Mouse (Mus musculus) CH12.LX (cell line): ENCODE measurements around the gene Dleu7. TPM values are rescaled to one million over a fixed set of nuclear protein-coding genes. Genes with fewer than 3 reads are reported as not detected.

Source experiments
- DNase-seq: peaks from one replicate; pipeline ENCODE4 v3.0.0-alpha.2; 2013; ENCODE audit errors: extremely low read depth
- H3K27ac ChIP-seq: 2 replicates; pipeline ENCODE4 v1.5.1; 2012; ENCODE audit warnings: low read depth, mild to moderate bottlenecking, control low read depth, moderate library complexity; ENCODE audit not compliant: insufficient read depth
- H3K27me3 ChIP-seq: replicated peaks from 2 replicates; pipeline ENCODE3; 2012; ENCODE audit warnings: inconsistent platforms
- H3K36me3 ChIP-seq, 2 experiments: replicated peaks in 1 of 2; 2 replicates each; pipeline versions ENCODE3 to v1.6.1; 2012; ENCODE audit warnings: inconsistent platforms in 1 of 2, low read length in 1 of 2, mild to moderate bottlenecking in 1 of 2, mixed read lengths in 1 of 2, moderate library complexity in 1 of 2; ENCODE audit not compliant: control insufficient read depth in 1 of 2, insufficient read depth in 1 of 2
- H3K4me1 ChIP-seq, 2 experiments: 2 replicates each; pipeline ENCODE4 v1.6.1; 2012; ENCODE audit warnings: inconsistent platforms in 1 of 2, moderate library complexity in 1 of 2; ENCODE audit not compliant: insufficient read depth in 2 of 2, control insufficient read depth in 1 of 2
- H3K4me2 ChIP-seq: 2 replicates; pipeline ENCODE4 v1.6.1; 2012; ENCODE audit warnings: low read depth, mild to moderate bottlenecking, control low read depth; ENCODE audit not compliant: poor library complexity, insufficient read depth, severe bottlenecking
- H3K4me3 ChIP-seq, 3 experiments: fragments of 150-350 bp in 1 of 3; sonication (generic) in 1 of 3; replicated peaks in 1 of 3; 2 replicates each; pipeline versions ENCODE3 to v1.5.1; 2011 to 2012; ENCODE audit warnings: low read depth in 2 of 3, low read length in 2 of 3, mild to moderate bottlenecking in 2 of 3, moderate library complexity in 2 of 3, control low read depth in 1 of 3, improper control_type of control experiment in 1 of 3, inconsistent platforms in 1 of 3, mixed read lengths in 1 of 3; ENCODE audit not compliant: poor library complexity in 1 of 3
- H3K79me2 ChIP-seq: replicated peaks from 2 replicates; pipeline ENCODE4 v1.6.1; 2012; ENCODE audit warnings: mild to moderate bottlenecking, moderate library complexity; ENCODE audit not compliant: control insufficient read depth, poor library complexity, insufficient read depth, severe bottlenecking; ENCODE audit errors: extremely low read depth
- H3K9ac ChIP-seq: 2 replicates; pipeline ENCODE4 v1.6.1; 2012; ENCODE audit warnings: low read depth, mild to moderate bottlenecking, control low read depth, moderate library complexity; ENCODE audit not compliant: insufficient read depth
- H3K9me3 ChIP-seq: replicated peaks from 2 replicates; pipeline ENCODE3; 2012; ENCODE audit warnings: low read length, inconsistent platforms, mixed read lengths
- BHLHE40 ChIP-seq: IDR thresholded peaks from 2 replicates; pipeline ENCODE4 v1.6.1; 2011; ENCODE audit warnings: mild to moderate bottlenecking, low read depth, low read length, improper control_type of control experiment
- CHD1 ChIP-seq: IDR thresholded peaks from 2 replicates; pipeline ENCODE4 v1.6.1; 2012; ENCODE audit warnings: low read depth, low read length, improper control_type of control experiment, inconsistent platforms
- CHD2 ChIP-seq: IDR thresholded peaks from 2 replicates; pipeline ENCODE4 v1.6.1; 2011; ENCODE audit warnings: low read length, improper control_type of control experiment
- ELF1 ChIP-seq: IDR thresholded peaks from 2 replicates; pipeline ENCODE4 v1.6.1; 2014; ENCODE audit warnings: low read depth, mild to moderate bottlenecking, inconsistent platforms, low read length, improper control_type of control experiment
- EP300 ChIP-seq: IDR thresholded peaks from 2 replicates; pipeline ENCODE4 v1.6.1; 2011; ENCODE audit warnings: low read length, improper control_type of control experiment
- GABPA ChIP-seq: IDR thresholded peaks from 2 replicates; pipeline ENCODE4 v1.6.1; 2012; ENCODE audit warnings: low read depth, low read length, improper control_type of control experiment, inconsistent platforms; ENCODE audit not compliant: insufficient replicate concordance
- HCFC1 ChIP-seq: IDR thresholded peaks from 2 replicates; pipeline ENCODE4 v1.6.1; 2012; ENCODE audit warnings: low read depth, mild to moderate bottlenecking, inconsistent platforms, low read length, improper control_type of control experiment
- JUN ChIP-seq: IDR thresholded peaks from 2 replicates; pipeline ENCODE4 v1.6.1; 2011; ENCODE audit warnings: low read depth, mild to moderate bottlenecking, low read length, improper control_type of control experiment, moderate library complexity; ENCODE audit not compliant: insufficient read depth
- JUND ChIP-seq: conservative IDR thresholded peaks from 2 replicates; pipeline ENCODE4 v1.6.1; 2011; ENCODE audit warnings: low read depth, low read length, improper control_type of control experiment
- MAFK ChIP-seq: IDR thresholded peaks from 2 replicates; pipeline ENCODE4 v1.6.1; 2011; ENCODE audit warnings: low read length, improper control_type of control experiment; ENCODE audit not compliant: insufficient replicate concordance
- MAX ChIP-seq: IDR thresholded peaks from 2 replicates; pipeline ENCODE4 v1.6.1; 2011; ENCODE audit warnings: low read length, improper control_type of control experiment
- MAZ ChIP-seq: IDR thresholded peaks from 2 replicates; pipeline ENCODE4 v1.6.1; 2012; ENCODE audit warnings: low read depth, mild to moderate bottlenecking, inconsistent platforms, low read length, improper control_type of control experiment, moderate library complexity
- MEF2A ChIP-seq: IDR thresholded peaks from 2 replicates; pipeline ENCODE4 v1.6.1; 2014; ENCODE audit warnings: low read depth, mild to moderate bottlenecking, inconsistent platforms, low read length, improper control_type of control experiment, borderline replicate concordance
- MXI1 ChIP-seq: IDR thresholded peaks from 2 replicates; pipeline ENCODE4 v1.6.1; 2011; ENCODE audit warnings: mild to moderate bottlenecking, low read depth, low read length, improper control_type of control experiment
- POLR2A ChIP-seq: IDR thresholded peaks from 2 replicates; pipeline ENCODE4 v1.6.1; 2011; ENCODE audit warnings: low read depth, mild to moderate bottlenecking, improper control_type of control experiment, low read length
- POLR2AphosphoS2 ChIP-seq: IDR thresholded peaks from 2 replicates; pipeline ENCODE4 v1.6.1; 2011; ENCODE audit warnings: low read depth, low read length, improper control_type of control experiment
- RAD21 ChIP-seq: IDR thresholded peaks from 2 replicates; pipeline ENCODE4 v1.6.1; 2011; ENCODE audit warnings: low read depth, mild to moderate bottlenecking, low read length, improper control_type of control experiment, moderate library complexity
- RCOR1 ChIP-seq: conservative IDR thresholded peaks from 2 replicates; pipeline ENCODE4 v1.6.1; 2012; ENCODE audit warnings: low read depth, mild to moderate bottlenecking, inconsistent platforms, low read length, improper control_type of control experiment
- SMC3 ChIP-seq: IDR thresholded peaks from 2 replicates; pipeline ENCODE4 v1.6.1; 2011; ENCODE audit warnings: low read depth, low read length, improper control_type of control experiment
- TBP ChIP-seq: conservative IDR thresholded peaks from 2 replicates; pipeline ENCODE4 v1.6.1; 2011; ENCODE audit warnings: low read depth, low read length, improper control_type of control experiment
- TCF12 ChIP-seq: IDR thresholded peaks from 2 replicates; pipeline ENCODE4 v1.6.1; 2014; ENCODE audit warnings: low read depth, mild to moderate bottlenecking, inconsistent platforms, low read length, improper control_type of control experiment
- USF1 ChIP-seq: IDR thresholded peaks from 2 replicates; pipeline ENCODE4 v1.6.1; 2014; ENCODE audit warnings: low read depth, mild to moderate bottlenecking, inconsistent platforms, low read length, improper control_type of control experiment
- ZC3H11A ChIP-seq: IDR thresholded peaks from 2 replicates; pipeline ENCODE4 v1.6.1; 2012; ENCODE audit warnings: low read depth, mild to moderate bottlenecking, inconsistent platforms, low read length, improper control_type of control experiment
- ZKSCAN1 ChIP-seq: IDR thresholded peaks from 2 replicates; pipeline ENCODE4 v1.6.1; 2012; ENCODE audit warnings: low read depth, inconsistent platforms, low read length, improper control_type of control experiment, borderline replicate concordance
- ZMIZ1 ChIP-seq: IDR thresholded peaks from 2 replicates; pipeline ENCODE4 v1.6.1; 2012; ENCODE audit warnings: low read depth, mild to moderate bottlenecking, inconsistent platforms, low read length, improper control_type of control experiment
- ZNF384 ChIP-seq: IDR thresholded peaks from 2 replicates; pipeline ENCODE4 v1.6.1; 2012; ENCODE audit warnings: low read depth, low read length, improper control_type of control experiment, inconsistent platforms
- dilution Hi-C: fragments of 300-500 bp; cut with MboI; formaldehyde crosslinking; loops from 2 replicates; pipeline ENCODE4 v1.14.3; 2020; ENCODE audit warnings: low sequenced_read_pairs; ENCODE audit not compliant: extremely low pct_unique_long_range_greater_than_20kb, extremely low pct_ligation_motif_present
- in situ Hi-C: fragments of 300-500 bp; cut with MboI; formaldehyde crosslinking; loops from 3 replicates; pipeline ENCODE4 v1.14.3; 2019; ENCODE audit warnings: low sequenced_read_pairs, low pct_ligation_motif_present, low pct_unique_long_range_greater_than_20kb, mixed read lengths
- polyA plus RNA-seq: library from polyadenylated mRNA; unstranded; fragments of >175 nt; gene quantifications from 2 replicates; pipeline ENCODE4 v1.2.1, GENCODE M21; 2012; ENCODE audit warnings: low read depth; ENCODE audit not compliant: insufficient read length
- total RNA-seq, 2 experiments: library from RNA; depleted of rRNA; stranded (reverse); fragments of 300-350 nt in 1 of 2; fragments of >200 nt in 1 of 2; gene quantifications; 2 replicates each; pipeline ENCODE4 v1.2.3; 2012 to 2014

Dleu7 gene
- total and polyA plus RNA-seq, 3 experiments: not detected

DNA sequence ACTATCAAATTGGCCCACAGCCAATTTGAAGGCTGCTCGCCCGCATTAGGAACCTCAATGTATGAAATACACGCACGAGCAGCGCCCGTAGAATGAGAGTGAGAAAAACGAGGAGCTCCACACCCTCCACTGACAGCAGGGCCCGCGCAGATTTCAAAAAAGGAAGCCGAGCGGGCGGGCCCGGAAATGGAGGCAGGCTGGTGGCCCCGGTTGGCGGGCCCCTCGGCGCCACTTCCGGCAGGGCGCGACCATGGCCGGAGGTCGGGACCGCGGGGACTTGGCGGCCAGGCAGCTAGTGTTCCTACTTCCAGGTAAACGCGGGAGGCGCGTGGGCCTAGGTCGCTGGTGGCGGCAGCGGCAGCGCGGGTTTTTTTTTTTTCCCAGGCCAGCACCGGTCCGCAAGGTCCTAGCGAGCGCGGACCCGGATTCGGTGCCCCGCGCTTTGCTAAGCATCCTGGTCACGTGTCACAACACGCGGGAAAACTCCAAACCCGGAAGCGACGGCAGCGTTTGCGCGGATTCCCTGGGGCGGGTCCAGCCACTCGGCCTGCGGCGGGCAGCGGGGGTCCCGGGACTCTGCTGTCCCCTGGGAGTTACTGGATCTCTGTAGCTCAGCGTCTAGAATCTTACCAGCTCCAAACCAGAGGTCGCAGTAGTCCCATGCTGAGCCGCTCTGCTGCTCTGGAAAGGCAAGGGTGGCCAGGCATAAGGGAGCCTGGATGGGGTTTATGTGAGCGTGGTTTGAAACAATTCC, 39.2 kb upstream of the Dleu7 start (continued):
- TF ChIP-seq MEF2A (peak; percentile 83), MAX (peak; percentile 93), RAD21 (no peak; the same call in none of the 2 replicates), JUN (no peak), CHD2 (0 out of 2 replicates have a peak, but pooled peaks have one; percentile 9), RCOR1 (0 out of 2 replicates have a peak, but pooled peaks have one; percentile 68), MAFK (no peak), USF1 (peak; percentile 91), BHLHE40 (peak; percentile 89), POLR2AphosphoS2 (peak; percentile 89), ZMIZ1 (peak; percentile 80), ELF1 (peak; percentile 94), POLR2A (peak; percentile 85), TBP (peak; percentile 46; the same call in 1 of the 2 replicates), MXI1 (peak; percentile 97), TCF12 (peak; percentile 89), CHD1 (peak; percentile 92; the same call in 1 of the 2 replicates), EP300 (no peak), ZKSCAN1 (no peak), ZNF384 (0 out of 2 replicates have a peak, but pooled peaks have one; percentile 11), HCFC1 (peak; percentile 90), JUND (no peak), SMC3 (no peak)
- TF ChIP-seq, all 38 proteins: peak for 26

DNA sequence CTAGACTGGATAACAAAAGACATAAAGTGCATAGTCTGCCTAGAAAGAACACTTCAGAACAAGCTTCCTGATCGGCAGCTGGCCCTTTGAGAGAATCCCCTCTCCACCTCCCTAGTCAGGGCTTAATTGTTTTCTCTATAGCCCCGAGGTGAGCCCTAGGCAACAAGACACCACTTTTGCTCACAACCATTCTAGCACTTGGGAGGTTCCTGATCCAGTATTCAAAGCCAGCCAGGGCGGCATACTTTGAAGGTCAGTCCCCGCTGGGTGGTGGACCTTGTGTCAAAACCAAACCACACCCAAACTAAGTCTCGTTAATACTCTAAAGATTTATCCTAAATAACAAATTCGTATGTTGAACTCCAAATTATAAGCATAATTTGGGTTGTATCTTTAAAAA, 38.6 kb upstream of the Dleu7 start:
- Histone ChIP-seq H3K79me2 (no peaks in the 10 kb centered on the region; the same call in 1 of the 2 replicates), H3K4me2 (peak overlapping the region; percentile 98), H3K27ac (no peak overlapping the region), H3K4me1 (peaks cover 4 to 43% of the 10 kb centered on the region in 2 experiments; a peak in 3 of 4 replicates), H3K9me3 (no peaks in the 10 kb centered on the region), H3K9ac (peak overlapping the region; percentile 84), H3K27me3 (no peaks in the 10 kb centered on the region), H3K4me3 (peak overlapping the region; percentile 64 to 72 (median 68)), H3K36me3 (peaks cover 0 to 20% of the 10 kb centered on the region in 2 experiments)
- in situ Hi-C loops (no loop called here), dilution Hi-C loops (no loop called here)
- no peak for TF ChIP-seq TCF12
- no peak for TF ChIP-seq TBP
- no peak for TF ChIP-seq MAFK
- no peak for TF ChIP-seq MAZ
- TF ChIP-seq EP300: no peak
- no peak for TF ChIP-seq ZC3H11A
- TF ChIP-seq JUND: no peak
- no peak for TF ChIP-seq ZKSCAN1
- TF ChIP-seq USF1: no peak
- no peak for TF ChIP-seq CHD1
- no peak for TF ChIP-seq GABPA
- no peak for TF ChIP-seq ZNF384
- DNase-seq: no peak
